Mouse (Mus musculus) urinary bladder, adult 2 months (tissue): ENCODE measurements around the gene Rspo1. TPM values are rescaled to one million over a fixed set of nuclear protein-coding genes. Genes with fewer than 3 reads are reported as not detected.

ENCODE experiments used
- DNase-seq: peaks from one replicate; pipeline ENCODE4 v3.0.0; 2022; ENCODE audit warnings: low spot score
- polyA plus RNA-seq: library from polyadenylated mRNA; depleted of rRNA; stranded (reverse); fragments of >200 nt; gene quantifications from 2 replicates; pipeline ENCODE4 v1.2.3, GENCODE M21; 2012

Rspo1 gene
- polyA plus RNA-seq, 1 experiment: 7.5 TPM

GRCm38 (mm10) chr4:124973296-124973695 is 12.9 kb upstream of the Rspo1 start:
- DNase-seq: no peak

- DNase-seq: no peak
Measured at GRCm38 (mm10) chr4:124978201-124978600, 8.0 kb upstream of the Rspo1 start.

GRCm38 (mm10) chr4:124983893-124984526 is 2.2 kb upstream of the Rspo1 start:
- DNase-seq: no peak

- no peak for DNase-seq
Measured at GRCm38 (mm10) chr4:124984871-124985670, 1.2 kb upstream of the Rspo1 start.

GRCm38 (mm10) chr4:124986739-124987710 is 795 bp downstream of the Rspo1 start:
- DNase-seq: no peak

- no peak for DNase-seq
Measured at GRCm38 (mm10) chr4:124987711-124988097, 1.5 kb downstream of the Rspo1 start.

GRCm38 (mm10) chr4:124988382-124988781 is 2.2 kb downstream of the Rspo1 start:
- DNase-seq: no peak

GRCm38 (mm10) chr4:124989787-124990253 is 3.6 kb downstream of the Rspo1 start:
- DNase-seq: no peak

- DNase-seq: no peak
Measured at GRCm38 (mm10) chr4:124990325-124990724, 4.1 kb downstream of the Rspo1 start.

GRCm38 (mm10) chr4:124997479-124998147 is 11.4 kb downstream of the Rspo1 start:
- no peak for DNase-seq

GRCm38 (mm10) chr4:124999548-124999947 is 13.3 kb downstream of the Rspo1 start:
- no peak for DNase-seq

GRCm38 (mm10) chr4:125002978-125003377 is 16.7 kb downstream of the Rspo1 start:
- no peak for DNase-seq

- no peak for DNase-seq
Measured at GRCm38 (mm10) chr4:125004886-125005285, 18.7 kb downstream of the Rspo1 start.

- no peak for DNase-seq
Measured at GRCm38 (mm10) chr4:125007460-125007859, 21.2 kb downstream of the Rspo1 start.

GRCm38 (mm10) chr4:125008220-125008619 is 22.0 kb downstream of the Rspo1 start:
- DNase-seq: no peak

GRCm38 (mm10) chr4:125008712-125009111 is 22.5 kb downstream of the Rspo1 start:
- no peak for DNase-seq

- no peak for DNase-seq
Measured at GRCm38 (mm10) chr4:125015806-125016635, 29.8 kb downstream of the Rspo1 start, which contains the start of gene Gnl2. TSS of gene Gnl2 (plus strand) at chr4:125016585.

GRCm38 (mm10) chr4:125017431-125017830 is 31.2 kb downstream of the Rspo1 start:
- DNase-seq: no peak

- DNase-seq: no peak
Measured at GRCm38 (mm10) chr4:125020780-125021538, 34.7 kb downstream of the Rspo1 start.
